Mouse (Mus musculus): ENCODE data around the gene Map3k4. TPM values are rescaled to one million over a fixed set of nuclear protein-coding genes. Genes with fewer than 3 reads are reported as not detected.

Gene Map3k4
- total RNA-seq, 2 experiments from 2014 or later = 36.1 to 39.2 TPM

DNA sequence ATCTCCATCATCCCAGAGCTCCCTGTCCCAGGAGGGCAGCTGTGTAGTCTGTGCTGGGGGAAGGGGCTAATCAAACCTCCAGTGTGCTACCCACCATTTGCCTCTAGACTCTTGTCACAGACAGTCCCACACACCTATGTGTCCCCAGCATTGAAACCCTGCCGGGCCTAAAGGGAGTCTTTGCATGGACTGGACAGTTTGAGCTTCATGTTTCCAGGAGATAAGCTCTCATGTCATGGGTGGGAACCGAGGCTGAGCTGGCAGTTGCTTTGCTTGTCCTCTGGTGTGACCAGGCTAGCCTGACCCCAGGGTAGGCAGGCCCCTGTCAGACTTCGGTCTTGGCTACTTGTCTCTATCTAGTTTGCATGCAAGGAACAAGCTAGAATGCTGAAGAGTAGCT is 112.3 kb downstream of the Map3k4 start:
- intact Hi-C loops (cut with DNase I) = loop anchor here (5.0 kb wide), 1 partner anchor 89 kb away; the partner anchor contains the start of gene Agpat4
- DNase-seq (ENCODE audit: low spot score in 2 of 2) = no peak

GRCm38 (mm10) chr17:12205694-12206075 is 112.9 kb downstream of the Map3k4 start:
- intact Hi-C loops (cut with DNase I) = loop anchor here (5.0 kb wide), 1 partner anchor 88 kb away; the partner anchor contains the start of gene Agpat4
- DNase-seq (ENCODE audit: low spot score in 2 of 2) = no peak

GRCm38 (mm10) chr17:12205015-12205693 is 113.4 kb downstream of the Map3k4 start:
- intact Hi-C loops (cut with DNase I) = loop anchor here (5.0 kb wide), 1 partner anchor 88 kb away; the partner anchor contains the start of gene Agpat4

GRCm38 (mm10) chr17:12204689-12205014 is 113.9 kb downstream of the Map3k4 start:
- no peak for DNase-seq (ENCODE audit: low spot score in 2 of 2)
- intact Hi-C loops (cut with DNase I) = loop anchor here (5.0 kb wide), 1 partner anchor 87 kb away; the partner anchor contains the start of gene Agpat4

More at GRCm38 (mm10) chr17:12205015-12205693, 113.4 kb downstream of the Map3k4 start:
- no peak for DNase-seq (ENCODE audit: low spot score in 2 of 2)

DNA sequence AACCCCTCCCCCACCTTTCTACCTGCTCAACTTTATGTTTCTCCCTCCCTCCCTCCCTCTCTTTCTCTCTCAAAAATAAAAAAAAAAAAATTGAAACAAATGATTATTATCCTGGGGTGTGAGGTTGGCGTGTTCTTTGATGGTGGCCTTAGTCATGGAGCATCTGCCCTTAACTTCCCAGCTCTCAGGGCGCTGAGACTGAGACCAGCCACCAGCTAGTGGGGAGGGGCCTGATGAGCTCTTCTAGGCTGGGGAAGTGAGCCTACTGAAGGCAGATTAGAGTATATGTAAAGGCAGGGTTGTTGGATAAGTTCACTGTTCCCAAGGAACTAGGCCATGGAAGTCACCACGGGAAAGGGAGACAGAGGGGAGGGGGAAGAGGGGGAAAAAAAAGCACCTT is 114.3 kb downstream of the Map3k4 start:
- DNase-seq (ENCODE audit: low spot score in 2 of 2) = no peak
- intact Hi-C loops (cut with DNase I) = no loop called here

GRCm38 (mm10) chr17:12203414-12203897 is 115.1 kb downstream of the Map3k4 start:
- DNase-seq (ENCODE audit: low spot score in 2 of 2) = peak in 1 of 2 experiments; percentile 52
- intact Hi-C loops (cut with DNase I) = no loop called here

DNA sequence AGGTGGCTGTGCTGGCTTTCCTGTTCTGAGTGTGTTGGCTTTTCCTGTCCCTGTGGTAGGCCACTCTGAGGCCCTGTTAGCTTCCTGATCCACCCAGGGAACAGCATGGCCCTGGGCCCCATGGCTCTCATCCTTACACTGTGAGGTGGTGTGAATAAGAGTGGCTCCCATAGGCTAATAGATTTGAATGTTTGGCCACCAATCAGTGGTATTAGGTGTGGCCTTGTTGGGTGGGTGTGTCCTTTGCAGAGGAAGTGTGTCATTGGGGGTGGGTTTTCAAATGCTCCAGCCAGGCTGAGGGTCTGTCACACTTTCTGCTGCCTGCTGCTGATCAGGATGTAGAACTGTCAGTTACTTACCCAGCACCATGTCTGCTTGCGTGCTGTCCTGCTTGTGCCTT is 117.5 kb downstream of the Map3k4 start:
- intact Hi-C loops (cut with DNase I) = no loop called here
- no peak for DNase-seq (ENCODE audit: low spot score in 2 of 2)

DNA sequence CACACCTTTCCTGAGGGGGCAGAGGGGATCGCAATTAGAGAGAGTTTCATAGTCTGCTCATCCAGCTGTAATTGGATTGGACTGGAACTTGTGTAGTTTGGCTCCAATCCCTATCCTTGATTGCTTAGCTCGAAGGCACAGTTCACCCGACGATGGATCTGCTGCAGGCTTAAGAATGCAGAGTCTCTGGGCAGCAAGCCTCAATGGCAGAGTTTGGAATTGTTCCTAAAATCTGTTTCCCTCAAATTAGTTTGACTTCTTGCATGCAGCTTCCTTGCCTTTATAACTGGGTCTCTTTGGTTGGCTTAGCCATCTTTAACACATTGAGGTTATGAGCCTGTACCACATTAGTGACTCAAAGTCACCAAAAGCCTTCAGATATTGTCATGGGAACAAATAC is 118.7 kb downstream of the Map3k4 start:
- DNase-seq (ENCODE audit: low spot score in 2 of 2) = no peak
- intact Hi-C loops (cut with DNase I) = no loop called here

GRCm38 (mm10) chr17:12195604-12196003 is 123.0 kb downstream of the Map3k4 start:
- DNase-seq (ENCODE audit: low spot score in 2 of 2) = no peak
- intact Hi-C loops (cut with DNase I) = no loop called here

GRCm38 (mm10) chr17:12195137-12195536 is 123.5 kb downstream of the Map3k4 start:
- intact Hi-C loops (cut with DNase I) = no loop called here
- DNase-seq (ENCODE audit: low spot score in 2 of 2) = no peak

DNA sequence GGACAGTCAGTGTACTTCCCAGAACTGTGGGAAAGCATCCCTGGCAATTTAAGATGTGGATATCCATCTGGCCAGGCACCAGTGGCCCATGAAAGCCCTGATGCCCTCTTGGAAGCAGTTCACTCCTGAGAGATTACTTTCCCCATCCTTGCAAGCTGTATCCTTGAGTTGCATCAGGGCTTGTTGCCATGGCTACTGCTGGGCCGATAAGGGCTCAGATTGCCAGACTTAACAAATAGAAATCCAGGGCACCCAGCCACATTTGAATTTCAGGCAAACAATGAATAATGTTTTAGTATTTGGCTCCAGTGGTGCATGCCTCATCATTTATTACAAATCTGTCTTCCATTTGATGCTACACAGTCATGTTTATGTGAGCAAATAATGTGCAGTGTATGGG is 130.8 kb downstream of the Map3k4 start:
- intact Hi-C loops (cut with DNase I) = no loop called here
- peak; percentile 54 to 65 for DNase-seq (ENCODE audit: low spot score in 2 of 2)

DNA sequence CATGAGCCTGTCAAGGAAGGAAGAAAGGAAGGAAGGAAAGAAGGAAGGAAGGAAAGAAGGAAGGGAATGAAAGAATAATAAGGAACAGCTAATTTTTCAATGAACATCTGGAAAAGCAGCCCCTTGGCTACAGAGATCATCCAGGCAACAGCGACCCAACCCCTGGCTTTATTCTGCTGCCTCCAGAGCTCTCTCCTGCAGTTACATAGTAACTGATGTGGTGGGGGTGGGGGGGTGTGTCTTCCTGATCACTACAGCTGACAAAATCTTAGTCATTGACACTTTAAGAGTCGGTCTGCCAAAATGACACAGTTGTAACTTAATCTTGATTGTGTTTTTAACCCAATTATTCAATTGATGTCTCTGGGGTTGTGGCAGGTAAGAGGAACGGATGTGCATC is 132.3 kb downstream of the Map3k4 start:
- intact Hi-C loops (cut with DNase I) = no loop called here
- no peak for DNase-seq (ENCODE audit: low spot score in 2 of 2)

DNA sequence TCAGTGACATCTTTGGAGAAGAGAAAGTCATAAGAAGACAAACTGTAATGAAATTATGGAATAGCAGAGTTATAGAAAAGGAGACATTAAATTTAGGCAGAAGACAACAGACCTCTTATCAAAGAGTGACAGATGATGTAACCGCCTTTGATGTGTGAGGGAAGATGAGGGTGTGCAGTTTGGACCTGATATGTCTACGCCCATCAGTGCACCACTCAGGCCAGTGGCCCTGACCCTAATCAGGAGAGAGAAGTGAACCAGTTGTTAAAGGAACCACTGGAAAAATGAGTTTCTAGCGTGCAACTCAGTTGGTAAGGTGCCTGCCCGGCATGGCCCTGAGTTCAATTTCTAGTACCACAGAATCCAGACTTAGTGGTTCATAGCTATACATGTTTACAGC is 132.7 kb downstream of the Map3k4 start:
- no peak for DNase-seq (ENCODE audit: low spot score in 2 of 2)
- intact Hi-C loops (cut with DNase I) = no loop called here

DNA sequence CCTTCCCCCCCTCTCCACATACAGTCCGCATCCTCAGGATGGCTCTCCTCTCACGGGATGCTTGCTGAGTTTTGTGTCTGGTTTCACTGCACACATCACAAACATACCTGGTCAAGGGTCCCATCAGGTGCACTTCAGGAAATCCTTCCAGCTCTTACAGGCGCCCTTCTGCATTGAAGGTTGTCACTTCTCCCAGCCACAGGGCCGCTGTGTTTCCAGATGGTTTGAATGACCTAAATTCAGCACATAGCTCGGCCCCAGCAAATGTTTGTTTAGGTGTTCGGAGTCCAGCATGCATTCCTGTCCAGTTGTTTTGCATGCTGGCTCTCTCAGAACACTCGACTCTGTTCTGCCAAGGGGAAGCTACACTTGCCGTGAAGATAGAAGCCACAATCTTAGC is 134.3 kb downstream of the Map3k4 start:
- intact Hi-C loops (cut with DNase I) = no loop called here

DNA sequence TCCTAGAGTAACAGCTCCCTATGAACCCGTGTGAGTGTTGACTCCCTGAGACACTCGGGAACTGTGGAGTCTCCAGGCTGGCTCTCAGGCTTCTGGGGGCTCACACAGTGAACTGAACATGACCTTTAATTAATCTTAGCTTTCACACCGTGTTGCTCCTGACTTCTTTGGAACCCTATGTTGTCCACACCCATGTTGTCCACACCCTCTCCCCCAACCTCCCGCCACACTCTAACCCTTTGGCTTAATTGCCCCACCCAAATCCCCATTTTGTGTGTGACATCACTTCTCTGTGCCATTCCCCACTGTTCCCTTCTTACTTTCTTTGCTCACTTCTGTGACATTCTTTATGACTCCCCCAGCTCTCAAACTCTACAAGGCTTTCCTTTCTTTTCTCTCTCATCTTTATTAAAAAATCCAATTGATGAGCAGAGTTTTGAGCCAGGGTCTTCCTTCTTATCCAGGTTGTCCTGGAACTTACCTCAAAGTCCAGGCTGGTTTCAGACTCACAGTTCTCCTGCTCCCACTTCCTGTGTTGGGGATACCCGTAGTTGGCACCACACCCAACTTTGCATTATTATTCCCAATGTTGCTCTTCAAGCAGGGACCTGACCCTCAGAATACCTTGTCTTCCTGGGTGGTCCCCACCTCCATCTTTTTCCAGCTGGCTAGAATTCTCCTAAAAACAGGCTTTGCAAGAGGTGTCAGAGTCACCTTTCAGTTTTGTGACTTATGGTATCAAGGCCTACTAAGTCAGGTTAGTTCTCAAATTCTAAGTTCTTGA is 135.7 kb downstream of the Map3k4 start:
- intact Hi-C loops (cut with DNase I) = no loop called here
- no peak for DNase-seq (ENCODE audit: low spot score in 2 of 2)

More for the DNA sequence above, 134.3 kb downstream of the Map3k4 start:
- no peak for DNase-seq (ENCODE audit: low spot score in 2 of 2)

DNA sequence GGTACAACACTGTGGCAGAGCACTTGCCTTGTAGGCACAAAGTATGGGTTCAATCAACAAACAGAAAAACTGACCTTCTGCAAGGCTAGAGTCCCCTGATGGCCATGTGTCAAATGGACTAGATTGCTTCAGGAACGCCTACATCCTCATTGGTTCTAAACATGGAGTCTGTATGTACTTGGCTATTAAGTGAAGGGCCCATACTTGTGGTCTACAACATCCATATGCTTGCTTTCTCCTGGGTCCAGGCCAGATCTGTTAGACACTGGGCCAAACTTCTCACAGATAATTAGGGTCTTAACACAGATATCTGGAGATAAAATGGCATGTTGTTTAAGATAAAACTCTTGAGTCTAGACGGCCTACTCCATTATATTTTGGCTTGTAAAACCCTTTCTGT is 138.8 kb downstream of the Map3k4 start:
- intact Hi-C loops (cut with DNase I) = no loop called here
- no peak for DNase-seq (ENCODE audit: low spot score in 2 of 2)

- intact Hi-C loops (cut with DNase I) = no loop called here
- no peak for DNase-seq (ENCODE audit: low spot score in 2 of 2)
These were observed 139.3 kb downstream of the Map3k4 start for GRCm38 (mm10) chr17:12179339-12179738.

Measured in left cerebral cortex, postnatal 14 days (tissue).